8 mouse cellular contexts compared by ENCODE assay signal in genomic region chr16:95824720-95825534, GRCm38 (mm10).
DNase-seq lines count a peak whose midpoint lies in the region; ATAC-seq lines count a peak whose summit lies in the region.

No protein-coding gene starts in this region.

- H3K4me2 ChIP-seq in stomach, embryonic 15.5 days = peak overlapping the region; percentile 35

- no peaks in the 10 kb centered on the region for H3K9me3 ChIP-seq in embryonic facial prominence, embryonic 10.5 days
- H3K9me3 ChIP-seq in stomach, embryonic 15.5 days = no peaks in the 10 kb centered on the region

- peak; percentile 64 for DNase-seq in ovary, adult 18-20 months (ENCODE audit: low spot score)
- no peak for DNase-seq in ovary, postnatal 14 days (ENCODE audit: low spot score)
- DNase-seq in embryonic facial prominence, embryonic 10.5 days (ENCODE audit: low spot score) = peak; percentile 63
- peak; percentile 45 for DNase-seq in heart, postnatal 25 days (ENCODE audit: low spot score)
- DNase-seq in kidney, postnatal 25 days = peak; percentile 64 to 84
- DNase-seq in left cerebral cortex, postnatal 36 days (ENCODE audit: low spot score in 2 of 2) = no peak

- peak overlapping the region; percentile 82 for H3K27ac ChIP-seq in embryonic facial prominence, embryonic 10.5 days (replicated peaks)
- peak overlapping the region; percentile 80 for H3K27ac ChIP-seq in stomach, embryonic 15.5 days

- WGBS in embryonic facial prominence, embryonic 10.5 days = 24% methylated on average over 7 of the region's 7 CpGs
- 10% methylated on average over 7 of the region's 7 CpGs for WGBS in stomach, embryonic 15.5 days

- ATAC-seq in megakaryocyte-erythroid progenitor cell, adult 5-6 weeks (replicated peaks; ENCODE audit: low FRiP score, low TSS enrichment, poor library complexity, severe bottlenecking) = peak; percentile 87
- peak; percentile 48 for ATAC-seq in stomach, embryonic 15.5 days (ENCODE audit: insufficient read depth, low FRiP score, low read depth)

- H3K4me1 ChIP-seq in embryonic facial prominence, embryonic 10.5 days = peaks cover 33% of the 10 kb centered on the region
- H3K4me1 ChIP-seq in stomach, embryonic 15.5 days = peaks cover 20% of the 10 kb centered on the region

- intact Hi-C loops in heart, postnatal 25 days (cut with DNase I) = loop anchor here (2.0 to 5.0 kb wide), 3 partner anchors 32 to 122 kb away; partner anchors contain the start of gene Ets2
- intact Hi-C loops in left cerebral cortex, postnatal 36 days (cut with DNase I) = no loop called here

- no peaks in the 10 kb centered on the region for H3K36me3 ChIP-seq in embryonic facial prominence, embryonic 10.5 days (replicated peaks)
- H3K36me3 ChIP-seq in stomach, embryonic 15.5 days = no peaks in the 10 kb centered on the region

- peak overlapping the region; percentile 3; the same call in 1 of the 2 replicates for H3K4me3 ChIP-seq in embryonic facial prominence, embryonic 10.5 days
- no peak overlapping the region for H3K4me3 ChIP-seq in stomach, embryonic 15.5 days (replicated peaks)

- no peaks in the 10 kb centered on the region for H3K27me3 ChIP-seq in embryonic facial prominence, embryonic 10.5 days (replicated peaks; ENCODE audit: low read depth, poor library complexity, severe bottlenecking)
- H3K27me3 ChIP-seq in stomach, embryonic 15.5 days (replicated peaks) = no peaks in the 10 kb centered on the region

- H3K9ac ChIP-seq in stomach, embryonic 15.5 days = no peak overlapping the region

Comparison
In these comparisons a context has a peak if more than half of its experiments do, and no peak if none do; other contexts are left out.
1. DNase-seq: peak in ovary, adult 18-20 months (single experiment), embryonic facial prominence, embryonic 10.5 days (single experiment), heart, postnatal 25 days (single experiment) and kidney, postnatal 25 days (2 of 2); none in ovary, postnatal 14 days (single experiment) and left cerebral cortex, postnatal 36 days (0 of 2).